Mouse (Mus musculus): Measurements from ENCODE around the gene Ubac2. TPM values are rescaled to one million over a fixed set of nuclear protein-coding genes. Genes with fewer than 3 reads are reported as not detected.

The Ubac2 gene
- polyA plus RNA-seq, 1 experiment from 2014 or later = 67.5 TPM

GRCm38 (mm10) chr14:121987287-121987686 is 108.9 kb downstream of the Ubac2 start:
- no peak for ATAC-seq (replicated peaks; ENCODE audit: low FRiP score, low TSS enrichment, low read depth)
- whole genome bisulfite sequencing = 72% methylated on average over 1 of the region's 1 CpGs
- no peak overlapping the region for H3K9ac ChIP-seq (ENCODE audit: low read length)
- no peak for DNase-seq (ENCODE audit: low spot score)
- H3K4me2 ChIP-seq (ENCODE audit: low read length) = no peak overlapping the region
- no peak overlapping the region for H3K27ac ChIP-seq (ENCODE audit: low read depth)
- peaks cover 6% of the 10 kb centered on the region; the same call in 1 of the 2 replicates for H3K4me1 ChIP-seq (replicated peaks; ENCODE audit: control insufficient read depth, insufficient read depth, low read length)
- H3K27me3 ChIP-seq (replicated peaks; ENCODE audit: control insufficient read depth, insufficient read depth, low read length) = no peaks in the 10 kb centered on the region
- no peaks in the 10 kb centered on the region; the same call in 1 of the 2 replicates for H3K36me3 ChIP-seq (ENCODE audit: control insufficient read depth, insufficient read depth, low read length)
- H3K9me3 ChIP-seq (ENCODE audit: control insufficient read depth, low read length) = no peaks in the 10 kb centered on the region
- no peak overlapping the region for H3K4me3 ChIP-seq (ENCODE audit: low read depth, low read length)

DNA sequence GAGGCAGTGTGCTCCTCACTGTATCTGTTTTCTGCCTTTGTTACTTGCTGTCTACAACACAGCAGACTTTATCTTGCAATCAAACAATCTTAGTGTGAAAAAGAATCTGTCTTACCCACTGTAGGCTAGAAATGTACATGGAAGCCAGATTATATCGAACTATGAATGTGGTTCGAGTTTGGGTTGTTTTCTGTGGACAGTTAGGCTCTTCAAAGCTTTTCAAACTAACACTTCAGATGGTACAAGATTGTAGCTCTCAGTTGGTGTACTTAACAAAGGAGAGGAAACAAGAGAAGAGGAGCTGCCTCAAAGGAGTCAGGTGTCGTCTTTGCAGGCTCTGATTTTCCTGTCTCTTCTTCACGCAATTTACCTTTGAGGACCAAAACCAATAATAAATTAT is 109.3 kb downstream of the Ubac2 start:
- H3K36me3 ChIP-seq (ENCODE audit: control insufficient read depth, insufficient read depth, low read length) = no peaks in the 10 kb centered on the region; the same call in 1 of the 2 replicates
- no peak for ATAC-seq (replicated peaks; ENCODE audit: low FRiP score, low TSS enrichment, low read depth)
- H3K4me1 ChIP-seq (replicated peaks; ENCODE audit: control insufficient read depth, insufficient read depth, low read length) = peaks cover 6% of the 10 kb centered on the region; the same call in 1 of the 2 replicates
- no peak overlapping the region for H3K9ac ChIP-seq (ENCODE audit: low read length)
- 82% methylated on average over 4 of the region's 4 CpGs for WGBS
- no peak overlapping the region for H3K27ac ChIP-seq (ENCODE audit: low read depth)
- H3K27me3 ChIP-seq (replicated peaks; ENCODE audit: control insufficient read depth, insufficient read depth, low read length) = no peaks in the 10 kb centered on the region
- no peak for DNase-seq (ENCODE audit: low spot score)
- no peak overlapping the region for H3K4me3 ChIP-seq (ENCODE audit: low read depth, low read length)
- no peaks in the 10 kb centered on the region for H3K9me3 ChIP-seq (ENCODE audit: control insufficient read depth, low read length)
- no peak overlapping the region for H3K4me2 ChIP-seq (ENCODE audit: low read length)

GRCm38 (mm10) chr14:121989331-121989730 is 110.9 kb downstream of the Ubac2 start:
- Histone ChIP-seq H3K4me1 (replicated peaks; ENCODE audit: control insufficient read depth, insufficient read depth, low read length) (no peaks in the 10 kb centered on the region), H3K27ac (ENCODE audit: low read depth) (no peak overlapping the region), H3K4me2 (ENCODE audit: low read length) (no peak overlapping the region), H3K9me3 (ENCODE audit: control insufficient read depth, low read length) (no peaks in the 10 kb centered on the region), H3K9ac (ENCODE audit: low read length) (no peak overlapping the region), H3K27me3 (replicated peaks; ENCODE audit: control insufficient read depth, insufficient read depth, low read length) (no peaks in the 10 kb centered on the region), H3K36me3 (ENCODE audit: control insufficient read depth, insufficient read depth, low read length) (peaks cover 4% of the 10 kb centered on the region; the same call in 1 of the 2 replicates), H3K4me3 (ENCODE audit: low read depth, low read length) (no peak overlapping the region)
- 86% methylated on average over 3 of the region's 3 CpGs for WGBS
- DNase-seq (ENCODE audit: low spot score) = no peak
- no peak for ATAC-seq (replicated peaks; ENCODE audit: low FRiP score, low TSS enrichment, low read depth)

DNA sequence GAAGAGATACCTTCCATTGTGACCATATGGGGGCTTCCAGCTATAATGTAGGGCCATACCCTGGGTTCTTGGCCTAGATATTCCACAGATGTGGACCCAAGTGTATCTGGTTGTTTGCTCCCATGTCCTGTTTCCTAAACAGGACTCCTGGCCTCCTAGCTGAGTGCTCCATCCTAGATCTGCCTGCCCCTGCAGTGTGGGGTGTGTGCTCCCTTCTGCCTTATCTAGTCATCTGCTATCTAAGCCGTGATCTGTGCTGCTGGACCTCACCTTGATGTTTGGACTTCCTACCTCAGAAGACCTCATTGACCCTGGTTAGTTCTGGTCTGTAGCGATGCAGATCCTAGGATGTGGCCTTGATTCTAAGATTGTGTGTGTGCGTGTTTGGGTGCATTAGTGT is 111.4 kb downstream of the Ubac2 start:
- H3K9me3 ChIP-seq (ENCODE audit: control insufficient read depth, low read length) = no peaks in the 10 kb centered on the region
- H3K9ac ChIP-seq (ENCODE audit: low read length) = no peak overlapping the region
- no peak overlapping the region for H3K27ac ChIP-seq (ENCODE audit: low read depth)
- H3K4me2 ChIP-seq (ENCODE audit: low read length) = no peak overlapping the region
- WGBS = 92% methylated on average over 3 of the region's 3 CpGs
- no peak overlapping the region for H3K4me3 ChIP-seq (ENCODE audit: low read depth, low read length)
- DNase-seq (ENCODE audit: low spot score) (no peak), ATAC-seq (replicated peaks; ENCODE audit: low FRiP score, low TSS enrichment, low read depth) (no peak)
- H3K4me1 ChIP-seq (replicated peaks; ENCODE audit: control insufficient read depth, insufficient read depth, low read length) = no peaks in the 10 kb centered on the region
- peaks cover 9% of the 10 kb centered on the region for H3K36me3 ChIP-seq (ENCODE audit: control insufficient read depth, insufficient read depth, low read length)
- no peaks in the 10 kb centered on the region for H3K27me3 ChIP-seq (replicated peaks; ENCODE audit: control insufficient read depth, insufficient read depth, low read length)

- no peaks in the 10 kb centered on the region for H3K27me3 ChIP-seq (replicated peaks; ENCODE audit: control insufficient read depth, insufficient read depth, low read length)
- 81% methylated on average over 6 of the region's 6 CpGs for WGBS
- H3K27ac ChIP-seq (ENCODE audit: low read depth) = no peak overlapping the region
- no peak overlapping the region for H3K4me2 ChIP-seq (ENCODE audit: low read length)
- no peaks in the 10 kb centered on the region for H3K4me1 ChIP-seq (replicated peaks; ENCODE audit: control insufficient read depth, insufficient read depth, low read length)
- H3K9ac ChIP-seq (ENCODE audit: low read length) = no peak overlapping the region
- DNase-seq (ENCODE audit: low spot score) (no peak), ATAC-seq (replicated peaks; ENCODE audit: low FRiP score, low TSS enrichment, low read depth) (no peak)
- no peak overlapping the region for H3K4me3 ChIP-seq (ENCODE audit: low read depth, low read length)
- peaks cover 16% of the 10 kb centered on the region for H3K36me3 ChIP-seq (ENCODE audit: control insufficient read depth, insufficient read depth, low read length)
- H3K9me3 ChIP-seq (ENCODE audit: control insufficient read depth, low read length) = no peaks in the 10 kb centered on the region
Measured at GRCm38 (mm10) chr14:121990897-121991296, 112.5 kb downstream of the Ubac2 start.

DNA sequence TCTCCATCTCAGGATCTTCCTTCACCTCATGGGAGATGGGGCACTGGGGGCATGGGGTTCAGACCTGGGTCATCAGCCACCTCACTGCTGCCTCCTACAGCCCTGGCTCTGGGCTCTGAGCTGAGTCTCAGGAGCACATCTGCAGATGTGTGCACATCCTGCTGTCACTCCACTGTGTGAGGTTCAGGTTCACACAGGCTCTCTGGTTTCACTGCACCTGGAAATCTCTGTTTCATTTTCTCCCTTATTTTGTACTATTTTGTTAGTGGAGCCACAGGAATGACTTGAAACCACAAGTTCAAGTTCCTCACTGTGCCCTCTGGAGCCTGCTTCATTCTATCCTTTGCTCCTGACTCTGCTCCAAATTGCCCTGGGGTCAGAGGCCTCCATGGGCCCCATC is 113.5 kb downstream of the Ubac2 start:
- no peak overlapping the region for H3K27ac ChIP-seq (ENCODE audit: low read depth)
- no peak overlapping the region for H3K4me3 ChIP-seq (ENCODE audit: low read depth, low read length)
- no peaks in the 10 kb centered on the region for H3K4me1 ChIP-seq (replicated peaks; ENCODE audit: control insufficient read depth, insufficient read depth, low read length)
- no peaks in the 10 kb centered on the region for H3K9me3 ChIP-seq (ENCODE audit: control insufficient read depth, low read length)
- H3K36me3 ChIP-seq (ENCODE audit: control insufficient read depth, insufficient read depth, low read length) = peaks cover 22% of the 10 kb centered on the region
- H3K4me2 ChIP-seq (ENCODE audit: low read length) = no peak overlapping the region
- no peak overlapping the region for H3K9ac ChIP-seq (ENCODE audit: low read length)
- no peak for ATAC-seq (replicated peaks; ENCODE audit: low FRiP score, low TSS enrichment, low read depth)
- no peaks in the 10 kb centered on the region for H3K27me3 ChIP-seq (replicated peaks; ENCODE audit: control insufficient read depth, insufficient read depth, low read length)
- DNase-seq (ENCODE audit: low spot score) = no peak

- DNase-seq (ENCODE audit: low spot score) (no peak), ATAC-seq (replicated peaks; ENCODE audit: low FRiP score, low TSS enrichment, low read depth) (no peak)
- Histone ChIP-seq H3K9ac (ENCODE audit: low read length) (no peak overlapping the region), H3K4me1 (replicated peaks; ENCODE audit: control insufficient read depth, insufficient read depth, low read length) (no peaks in the 10 kb centered on the region), H3K4me2 (ENCODE audit: low read length) (no peak overlapping the region), H3K9me3 (ENCODE audit: control insufficient read depth, low read length) (no peaks in the 10 kb centered on the region), H3K4me3 (ENCODE audit: low read depth, low read length) (no peak overlapping the region), H3K27me3 (replicated peaks; ENCODE audit: control insufficient read depth, insufficient read depth, low read length) (no peaks in the 10 kb centered on the region), H3K27ac (ENCODE audit: low read depth) (no peak overlapping the region), H3K36me3 (ENCODE audit: control insufficient read depth, insufficient read depth, low read length) (peaks cover 28% of the 10 kb centered on the region)
- 82% methylated on average over 13 of the region's 13 CpGs for WGBS
Measured at GRCm38 (mm10) chr14:121992395-121993280, 114.2 kb downstream of the Ubac2 start.

DNA sequence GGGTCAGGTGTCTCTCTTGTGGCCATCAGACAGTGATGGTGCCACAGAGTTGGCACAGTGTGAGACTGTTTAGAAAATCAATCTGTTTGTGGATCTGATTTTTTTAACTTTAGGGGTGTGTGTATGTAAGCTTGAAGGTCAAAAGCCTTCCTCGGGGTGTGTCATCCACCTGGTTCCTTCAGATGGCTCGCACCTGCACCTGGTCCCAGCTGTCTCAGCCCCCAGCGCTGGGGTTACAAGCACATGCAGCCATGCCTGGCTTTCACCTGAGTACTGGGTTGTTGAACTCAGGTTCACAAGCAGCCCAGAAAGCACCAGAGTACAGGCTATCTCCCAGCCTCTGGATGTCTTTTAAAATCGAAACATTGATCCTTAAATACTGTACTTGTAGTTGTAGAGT is 115.2 kb downstream of the Ubac2 start:
- no peak overlapping the region for H3K27ac ChIP-seq (ENCODE audit: low read depth)
- no peaks in the 10 kb centered on the region for H3K9me3 ChIP-seq (ENCODE audit: control insufficient read depth, low read length)
- no peaks in the 10 kb centered on the region for H3K4me1 ChIP-seq (replicated peaks; ENCODE audit: control insufficient read depth, insufficient read depth, low read length)
- 93% methylated on average over 4 of the region's 4 CpGs for WGBS
- DNase-seq (ENCODE audit: low spot score) = peak; percentile 24
- no peak overlapping the region for H3K4me2 ChIP-seq (ENCODE audit: low read length)
- no peak overlapping the region for H3K4me3 ChIP-seq (ENCODE audit: low read depth, low read length)
- no peak overlapping the region for H3K9ac ChIP-seq (ENCODE audit: low read length)
- no peaks in the 10 kb centered on the region for H3K27me3 ChIP-seq (replicated peaks; ENCODE audit: control insufficient read depth, insufficient read depth, low read length)
- peaks cover 30% of the 10 kb centered on the region for H3K36me3 ChIP-seq (ENCODE audit: control insufficient read depth, insufficient read depth, low read length)
- no peak for ATAC-seq (replicated peaks; ENCODE audit: low FRiP score, low TSS enrichment, low read depth)

DNA sequence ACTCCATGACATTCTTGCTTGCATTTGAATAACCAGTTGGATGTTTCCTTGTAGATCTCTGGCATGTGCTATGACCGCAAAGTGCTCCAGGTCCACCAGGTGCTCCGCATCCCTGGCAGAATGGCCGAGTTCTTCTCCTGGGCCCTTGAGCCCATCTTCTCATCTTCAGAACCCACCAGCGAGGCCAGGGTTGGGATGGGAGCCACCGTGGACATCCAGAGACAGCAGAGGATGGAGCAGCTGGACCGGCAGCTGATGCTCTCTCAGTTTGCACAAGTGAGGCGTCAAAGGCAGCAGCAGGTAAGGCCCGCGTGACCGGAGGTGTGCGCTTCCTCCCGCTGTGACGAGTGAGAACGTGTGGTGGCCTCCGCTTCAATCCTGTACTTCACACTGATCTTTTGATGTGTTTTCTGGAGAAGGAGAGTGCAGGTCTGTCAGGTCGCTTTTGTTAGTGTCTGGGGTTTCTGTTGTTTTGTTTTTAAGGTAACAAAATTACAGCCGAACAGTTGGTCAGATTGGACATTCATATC is 115.8 kb downstream of the Ubac2 start:
- no peak overlapping the region for H3K4me2 ChIP-seq (ENCODE audit: low read length)
- H3K4me3 ChIP-seq (ENCODE audit: low read depth, low read length) = no peak overlapping the region
- DNase-seq (ENCODE audit: low spot score) (peak; percentile 31), ATAC-seq (replicated peaks; ENCODE audit: low FRiP score, low TSS enrichment, low read depth) (no peak)
- H3K9ac ChIP-seq (ENCODE audit: low read length) = no peak overlapping the region
- no peaks in the 10 kb centered on the region for H3K27me3 ChIP-seq (replicated peaks; ENCODE audit: control insufficient read depth, insufficient read depth, low read length)
- no peaks in the 10 kb centered on the region for H3K4me1 ChIP-seq (replicated peaks; ENCODE audit: control insufficient read depth, insufficient read depth, low read length)
- 92% methylated on average over 17 of the region's 17 CpGs for WGBS
- H3K9me3 ChIP-seq (ENCODE audit: control insufficient read depth, low read length) = no peaks in the 10 kb centered on the region
- peaks cover 30% of the 10 kb centered on the region for H3K36me3 ChIP-seq (ENCODE audit: control insufficient read depth, insufficient read depth, low read length)
- H3K27ac ChIP-seq (ENCODE audit: low read depth) = no peak overlapping the region
